Mouse (Mus musculus) kidney, adult 18-20 months (tissue): ENCODE data around the gene Slc5a2.
A peak's percentile ranks its signal among the peaks of the same experiment; 100 is the strongest.

Experiments
- DNase-seq: peaks from one replicate; pipeline ENCODE4 v3.0.0; 2021

The Slc5a2 gene

DNA sequence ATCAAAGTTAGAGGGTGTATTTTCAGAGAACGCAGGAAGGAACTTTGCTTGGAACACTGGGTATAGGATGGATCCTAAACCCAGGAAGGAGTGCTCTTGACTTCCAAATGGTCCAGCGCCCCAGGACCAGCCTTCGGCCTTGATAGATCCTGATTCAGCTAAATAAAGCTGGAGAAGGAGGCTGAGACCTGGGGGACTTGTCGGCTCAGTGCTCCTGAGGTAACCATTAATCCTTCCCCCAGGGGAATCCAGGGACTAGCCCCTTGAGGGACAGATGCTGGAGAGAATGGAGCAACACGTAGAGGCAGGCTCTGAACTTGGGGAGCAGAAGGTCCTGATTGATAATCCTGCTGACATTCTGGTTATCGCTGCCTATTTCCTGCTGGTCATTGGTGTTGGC is at the start of gene Slc5a2:
Gene Slc5a2, plus strand, starts transcription at position 247 of the 400 bp plus-strand sequence.
- DNase-seq, result no peak

DNA sequence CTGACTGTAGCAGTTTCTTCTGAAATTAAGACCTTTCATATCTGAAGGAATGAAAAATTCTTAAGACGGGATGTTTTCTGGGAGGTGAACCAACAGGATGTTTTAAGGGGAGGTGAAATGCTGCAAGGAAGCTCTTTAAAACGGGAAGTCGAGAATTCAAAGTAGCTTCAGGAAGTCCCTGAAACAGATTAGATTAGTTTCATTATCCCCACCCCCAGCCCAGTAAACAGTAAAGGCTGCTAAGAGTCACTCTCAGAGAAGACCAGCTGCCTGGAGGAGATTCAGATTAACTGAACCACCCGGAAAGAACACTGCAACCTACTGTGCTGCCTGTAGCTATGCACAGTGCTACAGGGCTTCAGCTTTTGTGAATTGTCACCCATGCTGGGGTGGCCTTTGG is 45.5 kb upstream of the Slc5a2 start:
- DNase-seq, result no peak

DNA sequence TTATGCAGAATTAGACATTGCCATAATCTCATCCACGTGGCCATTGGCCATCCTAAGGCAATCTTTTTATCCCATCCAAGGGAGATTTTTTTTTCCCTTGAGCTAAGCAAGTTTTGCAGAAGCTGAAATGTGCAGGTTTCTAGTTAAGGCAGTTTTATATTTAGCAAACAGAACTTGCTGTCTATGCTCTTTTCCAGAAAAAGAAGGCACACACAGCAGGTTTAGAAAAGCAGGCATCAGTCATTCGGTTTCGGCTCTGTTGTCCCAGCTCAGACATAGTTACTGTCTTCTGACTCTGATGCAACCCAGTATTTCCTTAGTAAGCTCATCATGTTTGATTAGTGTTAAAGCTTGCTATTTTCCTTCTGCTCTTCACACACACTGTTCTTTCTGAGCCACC is 44.5 kb upstream of the Slc5a2 start:
- no peak for DNase-seq

DNA sequence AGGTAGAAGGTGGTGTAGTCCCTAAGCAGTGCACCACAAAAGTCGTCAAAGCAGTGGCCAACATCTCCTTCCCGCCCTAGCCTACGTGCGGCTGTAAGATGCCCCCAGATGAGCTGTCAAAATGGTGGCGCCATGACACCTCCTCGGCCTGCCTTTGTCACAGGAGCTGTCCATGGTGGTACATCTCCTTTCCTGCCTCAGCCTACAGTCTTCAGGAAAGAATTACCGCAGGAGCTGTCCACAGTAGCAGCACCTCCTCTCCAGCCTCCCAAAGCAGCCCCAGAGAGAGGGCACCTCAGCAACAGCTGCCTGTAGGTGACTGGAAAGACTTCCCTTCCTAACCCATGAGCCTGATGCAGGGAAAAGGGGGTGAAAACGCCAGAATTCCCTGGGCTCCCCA is 33.7 kb upstream of the Slc5a2 start:
- DNase-seq, result no peak

DNA sequence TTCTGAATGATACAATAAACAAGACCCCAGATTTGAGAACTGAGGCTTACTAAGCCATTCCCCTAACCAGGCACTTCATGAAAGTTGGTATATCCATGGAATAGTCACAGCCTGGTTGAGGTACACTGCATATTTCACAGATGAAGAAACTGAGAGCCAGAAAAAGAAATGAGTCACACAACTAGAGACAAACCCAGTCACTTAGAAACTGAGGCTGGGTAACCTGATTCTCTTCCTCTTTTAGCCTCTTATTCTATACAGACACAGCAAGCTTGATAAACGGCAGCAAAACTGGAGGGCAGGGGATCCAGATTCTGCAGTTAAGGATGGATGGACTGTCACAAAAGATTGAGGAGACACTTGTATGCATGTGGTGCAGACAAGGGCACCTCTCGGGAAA is 30.7 kb upstream of the Slc5a2 start:
- DNase-seq, result no peak

DNA sequence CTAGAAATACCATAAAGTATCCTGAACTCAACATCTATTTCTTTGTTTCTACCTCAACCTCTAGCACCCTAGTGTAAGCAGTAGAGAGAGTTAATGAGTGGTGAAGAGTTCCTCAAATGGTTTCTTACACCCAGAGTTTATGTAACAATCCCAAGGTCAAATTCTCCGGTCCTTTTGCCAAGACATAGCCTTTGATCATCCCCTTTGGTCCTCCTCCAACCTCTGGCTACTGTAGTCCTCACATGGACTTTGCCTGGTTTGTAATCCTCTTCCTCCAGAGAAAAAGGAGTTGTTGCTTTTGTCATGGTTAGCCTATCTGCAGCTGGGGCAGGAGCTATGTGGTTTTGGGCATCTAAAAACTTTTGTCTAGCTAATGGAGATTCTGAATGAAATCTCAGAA is 30.0 kb upstream of the Slc5a2 start:
- peak; percentile 35 for DNase-seq

DNA sequence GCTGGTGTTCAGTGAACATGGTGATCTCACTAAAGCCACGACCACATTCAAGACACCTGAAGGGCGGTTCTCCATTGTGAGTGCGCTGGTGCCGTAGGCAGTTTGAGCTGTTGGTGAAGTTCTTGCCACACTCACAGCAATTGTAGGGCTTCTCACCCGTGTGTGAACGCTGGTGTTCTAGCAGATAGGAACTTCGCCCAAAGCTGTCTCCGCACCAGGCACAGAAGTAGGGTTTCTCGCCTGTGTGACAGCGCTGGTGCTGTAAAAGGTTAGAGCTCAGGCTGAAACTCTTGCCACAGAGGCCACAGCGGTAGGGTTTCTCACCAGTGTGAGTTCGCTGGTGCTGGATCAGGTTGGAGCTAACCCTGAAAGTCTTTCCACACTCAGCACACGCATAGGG is 29.0 kb upstream of the Slc5a2 start:
- no peak for DNase-seq

DNA sequence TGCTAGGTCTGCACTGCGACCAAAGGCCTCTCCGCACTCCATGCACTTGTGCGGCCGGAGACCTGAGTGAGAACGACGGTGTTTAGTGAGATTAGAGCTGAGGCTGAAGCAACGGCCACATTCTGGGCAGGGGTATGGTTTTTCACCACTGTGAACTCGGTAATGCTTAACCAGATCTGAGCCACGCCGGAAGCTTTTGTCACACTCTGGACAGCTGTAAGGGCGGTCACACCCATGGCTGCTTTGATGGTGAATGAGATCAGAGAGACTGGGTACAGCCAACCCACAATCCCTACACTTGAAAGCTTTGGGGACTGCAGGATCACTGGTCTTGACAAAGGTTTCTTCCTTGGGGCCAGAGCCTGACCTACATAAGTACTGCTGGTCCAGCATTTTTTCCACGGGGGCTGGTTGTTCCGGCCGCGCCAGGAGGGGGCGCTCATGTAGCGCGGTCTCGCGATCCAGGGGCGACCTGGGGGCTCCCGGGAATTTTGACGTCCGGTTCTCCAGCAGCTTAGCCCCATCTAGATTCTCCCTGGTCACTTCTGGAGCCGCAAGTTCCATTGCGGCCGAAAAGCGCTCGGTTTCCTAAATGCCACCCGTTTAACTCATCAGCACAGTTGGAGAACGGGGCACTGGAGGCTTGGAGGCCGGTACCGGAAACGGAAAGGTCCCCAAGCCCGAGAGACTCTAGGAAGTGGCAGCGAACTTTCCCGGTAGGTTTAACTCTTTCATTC is 28.4 kb upstream of the Slc5a2 start, which contains the start of gene Armc5:
Gene Armc5, plus strand, starts transcription at position 487 of the 737 bp plus-strand sequence.
- peak; percentile 93 for DNase-seq

DNA sequence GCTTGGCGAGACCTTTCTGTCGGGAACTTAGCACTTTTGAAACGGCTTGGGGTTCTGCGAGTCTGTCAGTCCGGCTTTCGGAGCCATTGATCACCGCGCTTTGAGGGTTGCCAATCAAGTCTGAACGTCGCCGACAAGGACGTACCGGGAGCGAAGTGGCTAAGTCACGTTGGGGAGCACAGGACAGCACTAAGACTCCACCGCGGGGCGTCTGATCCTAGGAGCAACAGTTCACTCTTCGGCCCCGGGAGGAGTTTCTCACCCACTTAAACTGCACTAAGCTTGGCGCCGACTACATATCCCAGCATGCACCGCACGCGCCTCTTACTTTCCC is 27.9 kb upstream of the Slc5a2 start:
- DNase-seq, result no peak

DNA sequence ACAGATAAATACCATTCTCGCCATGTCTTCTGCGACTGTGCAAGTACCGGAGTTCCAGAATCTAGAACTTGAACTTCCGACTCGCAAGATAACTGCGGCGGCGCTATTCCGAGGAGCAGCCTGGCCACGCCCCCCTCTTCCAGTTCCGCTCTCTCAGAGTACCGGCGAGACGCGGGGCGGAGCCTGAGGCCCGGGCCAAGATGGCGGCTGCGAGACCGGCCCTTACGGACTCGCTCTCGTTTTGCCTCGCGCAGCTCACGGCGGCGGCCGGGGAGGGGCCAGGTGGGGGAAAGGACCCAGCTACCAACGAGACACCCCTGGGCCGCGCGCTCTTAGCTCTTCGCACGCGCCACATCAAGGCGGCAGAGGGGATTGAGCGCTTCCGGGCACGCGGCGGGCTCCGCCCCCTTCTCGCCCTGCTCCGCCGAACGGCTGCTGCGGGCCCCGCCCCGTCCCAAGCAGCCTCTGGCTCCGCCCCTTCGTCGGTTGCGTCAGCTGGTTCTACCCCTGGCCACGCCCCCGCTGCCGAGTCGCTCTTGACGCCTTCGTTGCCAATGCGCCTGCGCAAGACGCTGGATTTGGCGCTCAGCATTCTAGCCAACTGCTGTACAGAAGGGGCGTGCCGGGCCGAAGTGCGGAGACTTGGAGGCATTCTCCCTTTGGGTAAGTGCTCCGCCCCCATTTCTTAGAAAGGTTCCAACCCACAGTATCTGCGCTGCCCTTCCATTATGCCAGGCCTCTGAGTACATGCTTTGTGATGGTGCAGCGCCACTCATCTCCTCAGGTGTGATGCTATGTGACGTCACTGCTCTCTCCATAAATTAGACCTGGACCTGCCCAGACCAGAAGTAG is 27.3 kb upstream of the Slc5a2 start, which contains the start of gene 9130023H24Rik:
Gene 9130023H24Rik, minus strand, starts transcription at position 105 of the 852 bp plus-strand sequence.
- DNase-seq, result peak; percentile 100

DNA sequence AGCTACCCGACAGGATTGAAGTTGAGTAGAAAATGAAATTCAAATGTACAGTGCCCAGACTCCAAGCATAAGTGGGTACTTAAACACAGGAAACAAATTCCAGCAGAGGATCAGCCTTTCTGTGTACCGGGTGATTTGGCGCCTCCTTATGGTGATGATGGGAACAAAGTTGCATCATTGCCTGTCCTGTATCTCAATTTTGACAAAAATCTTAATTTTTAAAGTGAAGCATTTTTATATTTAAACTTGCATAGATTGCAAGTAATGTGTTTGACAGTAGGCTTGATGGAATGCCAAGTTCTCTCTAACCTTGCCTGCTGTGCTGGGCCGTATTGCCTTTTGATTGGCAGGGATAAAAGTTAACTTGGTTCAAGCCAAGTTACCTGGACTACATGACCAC is 26.5 kb upstream of the Slc5a2 start:
- DNase-seq, result peak; percentile 21

DNA sequence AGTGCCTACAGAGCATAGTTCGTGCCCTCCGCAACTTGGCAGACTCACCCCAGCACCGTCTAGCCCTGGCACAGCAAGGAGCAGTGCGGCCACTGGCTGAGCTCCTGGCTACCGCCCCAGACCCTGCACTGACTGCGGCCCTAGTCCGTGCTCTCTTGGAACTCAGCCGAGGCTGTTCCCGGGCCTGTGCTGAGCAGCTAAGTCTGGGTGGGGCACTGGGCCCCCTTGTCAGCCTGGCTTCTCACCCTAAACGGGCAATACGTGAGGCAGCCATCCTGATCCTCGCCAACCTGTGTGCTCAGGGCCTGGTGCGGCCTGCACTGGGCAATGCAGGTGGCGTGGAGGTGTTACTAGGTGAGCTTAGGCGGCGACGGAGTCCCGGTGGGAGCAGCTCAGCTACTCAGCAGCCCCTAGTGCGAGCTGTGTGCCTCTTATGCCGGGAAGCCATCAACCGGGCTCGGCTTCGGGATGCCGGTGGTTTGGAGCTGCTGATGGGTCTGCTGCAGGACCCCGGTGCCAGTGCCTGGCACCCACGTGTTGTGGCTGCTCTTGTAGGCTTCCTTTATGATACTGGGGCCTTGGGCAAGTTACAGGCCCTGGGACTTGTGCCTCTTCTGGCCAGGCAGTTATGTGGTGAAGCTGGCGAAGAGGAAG is 25.2 kb upstream of the Slc5a2 start:
- peak; percentile 21 for DNase-seq

DNA sequence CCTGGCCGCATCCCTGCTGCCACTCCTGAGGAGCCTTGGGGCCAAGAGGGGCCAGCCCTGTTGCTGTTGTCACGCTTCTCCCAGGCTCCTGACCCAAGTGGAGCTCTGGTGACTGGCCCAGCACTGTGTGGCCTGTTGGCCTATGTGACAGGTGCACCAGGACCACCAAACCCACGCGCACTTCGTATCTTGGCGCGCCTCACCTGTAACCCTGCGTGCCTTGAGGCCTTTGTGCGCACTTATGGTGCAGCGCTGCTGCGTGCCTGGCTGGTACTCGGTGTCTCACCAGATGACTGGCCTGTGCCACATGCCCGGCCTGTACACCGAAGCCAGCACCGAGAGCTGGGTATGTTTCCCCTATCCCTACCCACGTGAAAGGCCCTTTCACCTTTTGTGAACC is 23.1 kb upstream of the Slc5a2 start:
- DNase-seq, result no peak

DNA sequence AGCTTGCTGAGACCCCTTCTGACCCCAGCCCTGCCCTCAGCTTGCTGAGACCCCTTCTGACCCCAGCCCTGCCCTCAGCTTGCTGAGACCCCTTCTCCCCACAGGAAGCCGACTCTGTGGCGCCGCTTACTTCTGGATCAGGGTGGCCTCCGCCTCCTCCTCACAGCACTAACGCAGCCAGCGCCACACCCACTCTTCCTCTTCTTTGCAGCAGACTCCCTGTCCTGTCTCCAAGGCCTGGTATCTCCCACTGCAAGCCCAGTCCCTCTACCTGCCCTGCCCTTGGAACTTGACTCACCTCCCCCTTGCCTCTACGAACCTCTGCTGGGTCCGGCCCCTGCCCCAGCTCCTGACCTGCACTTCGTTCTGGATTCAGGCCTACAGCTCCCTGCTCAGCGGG is 21.5 kb upstream of the Slc5a2 start:
- no peak for DNase-seq

DNA sequence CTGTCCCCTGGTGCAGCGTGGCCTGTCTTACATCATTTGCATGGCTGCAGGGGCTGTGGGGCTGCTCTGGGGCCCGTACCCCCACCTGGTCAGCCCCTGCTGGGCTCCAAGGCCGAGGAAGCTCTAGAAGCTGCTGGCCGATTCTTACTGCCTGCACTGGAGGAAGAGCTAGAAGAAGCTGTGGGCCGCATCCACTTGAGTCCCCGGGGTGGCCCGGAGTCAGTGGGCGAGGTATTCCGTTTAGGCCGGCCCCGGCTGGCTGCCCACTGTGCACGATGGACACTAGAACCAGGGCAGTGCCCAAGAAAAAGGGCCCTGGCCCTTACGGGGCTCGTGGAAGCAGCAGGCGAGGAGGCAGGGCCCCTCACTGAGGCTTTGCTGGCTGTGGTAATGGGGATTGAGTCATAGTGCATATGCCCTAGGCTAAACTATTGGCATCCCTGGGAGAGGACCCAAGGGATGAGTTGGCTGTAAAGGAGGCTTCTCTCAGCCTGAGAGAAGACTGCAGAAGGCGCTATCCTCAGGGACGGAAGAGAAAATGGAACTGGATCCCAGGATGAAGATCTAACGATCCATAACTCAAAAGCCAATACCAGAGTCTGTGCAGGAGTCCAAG is 20.9 kb upstream of the Slc5a2 start:
- DNase-seq, result no peak

DNA sequence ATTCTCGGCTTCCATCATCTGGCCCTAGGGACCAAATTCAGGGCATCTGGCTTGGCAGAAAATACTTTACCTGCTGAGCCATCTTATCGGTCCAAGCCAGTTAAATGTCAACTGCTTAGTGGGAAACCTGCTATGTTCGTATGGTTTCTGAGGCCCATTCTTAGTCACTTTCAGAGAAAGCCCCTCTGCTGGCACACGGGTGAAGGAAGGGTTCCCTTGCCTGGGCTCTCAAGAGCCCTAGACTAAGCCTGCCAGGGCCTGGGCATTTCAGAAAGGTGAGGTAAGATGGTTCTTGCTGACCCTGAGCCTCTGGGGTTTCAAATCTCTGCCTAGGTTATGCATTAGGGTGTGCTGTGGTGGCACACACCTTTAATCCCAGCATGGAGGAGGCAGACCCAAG is 19.9 kb upstream of the Slc5a2 start:
- DNase-seq, result no peak

DNA sequence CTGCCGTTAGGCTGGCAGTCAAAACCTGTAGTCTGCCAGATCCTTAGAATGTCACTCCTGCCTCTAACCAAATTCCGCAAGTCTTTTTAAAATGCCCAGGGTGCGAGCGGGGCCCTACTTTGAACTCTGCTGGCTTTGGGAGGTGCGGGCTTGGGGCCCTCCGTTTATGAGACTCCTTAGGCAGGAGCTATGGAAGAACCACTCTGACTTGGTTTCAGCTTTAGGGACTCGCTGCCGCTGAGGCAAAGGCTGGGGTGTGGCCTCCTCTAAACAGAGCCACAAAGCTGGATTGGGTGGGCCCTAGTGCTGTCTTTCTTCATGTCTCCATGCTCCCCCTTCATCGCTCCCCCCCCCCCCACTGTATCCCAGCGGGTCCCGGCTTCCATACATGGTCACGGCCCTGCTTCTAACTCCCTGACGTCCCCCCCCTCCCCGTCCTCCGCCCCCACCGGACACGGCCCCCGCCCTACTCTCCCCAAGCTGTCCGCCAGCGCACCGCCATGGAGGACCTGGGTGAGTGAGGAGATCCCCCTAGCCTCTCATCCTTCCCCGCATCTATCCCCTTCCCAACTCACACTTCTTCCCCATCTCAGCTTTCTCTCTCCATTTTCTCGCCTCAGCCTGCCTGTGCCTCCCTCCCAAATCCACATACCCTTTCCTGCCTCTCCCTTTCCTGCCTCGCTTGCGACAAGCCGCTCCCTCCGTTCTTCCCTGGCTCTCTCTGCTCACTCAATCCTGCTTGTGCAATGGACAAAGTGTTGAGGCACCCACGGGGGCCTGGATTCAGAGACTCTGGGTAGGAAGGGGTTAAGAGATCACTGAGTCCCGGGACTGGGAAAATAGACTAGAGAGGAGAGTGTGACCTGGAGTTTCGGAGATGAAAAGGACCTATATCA is 18.7 kb upstream of the Slc5a2 start, which contains the start of gene Tgfb1i1:
Gene Tgfb1i1, plus strand, starts transcription at position 317 of the 896 bp plus-strand sequence.
- peak; percentile 47 for DNase-seq

DNA sequence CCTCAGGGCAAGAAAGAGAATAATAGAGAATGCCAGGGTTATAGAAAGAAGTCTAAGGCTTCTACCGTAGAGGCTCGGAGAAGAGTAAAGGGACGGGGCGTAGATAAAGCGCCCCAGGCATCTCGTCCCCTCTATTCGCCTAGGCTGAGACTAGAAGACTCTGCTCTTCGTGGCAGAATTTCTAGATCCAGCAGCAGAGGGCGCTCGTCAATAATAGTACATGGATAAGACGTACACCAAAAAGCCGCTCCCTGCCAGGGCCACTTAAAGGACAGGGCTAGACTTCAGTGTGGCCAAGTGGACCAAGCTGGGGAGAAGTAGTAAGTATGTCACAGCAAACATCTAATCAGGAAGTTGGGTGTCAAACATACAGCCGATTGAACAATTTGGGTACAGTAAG is 18.0 kb upstream of the Slc5a2 start:
- peak; percentile 84 for DNase-seq

DNA sequence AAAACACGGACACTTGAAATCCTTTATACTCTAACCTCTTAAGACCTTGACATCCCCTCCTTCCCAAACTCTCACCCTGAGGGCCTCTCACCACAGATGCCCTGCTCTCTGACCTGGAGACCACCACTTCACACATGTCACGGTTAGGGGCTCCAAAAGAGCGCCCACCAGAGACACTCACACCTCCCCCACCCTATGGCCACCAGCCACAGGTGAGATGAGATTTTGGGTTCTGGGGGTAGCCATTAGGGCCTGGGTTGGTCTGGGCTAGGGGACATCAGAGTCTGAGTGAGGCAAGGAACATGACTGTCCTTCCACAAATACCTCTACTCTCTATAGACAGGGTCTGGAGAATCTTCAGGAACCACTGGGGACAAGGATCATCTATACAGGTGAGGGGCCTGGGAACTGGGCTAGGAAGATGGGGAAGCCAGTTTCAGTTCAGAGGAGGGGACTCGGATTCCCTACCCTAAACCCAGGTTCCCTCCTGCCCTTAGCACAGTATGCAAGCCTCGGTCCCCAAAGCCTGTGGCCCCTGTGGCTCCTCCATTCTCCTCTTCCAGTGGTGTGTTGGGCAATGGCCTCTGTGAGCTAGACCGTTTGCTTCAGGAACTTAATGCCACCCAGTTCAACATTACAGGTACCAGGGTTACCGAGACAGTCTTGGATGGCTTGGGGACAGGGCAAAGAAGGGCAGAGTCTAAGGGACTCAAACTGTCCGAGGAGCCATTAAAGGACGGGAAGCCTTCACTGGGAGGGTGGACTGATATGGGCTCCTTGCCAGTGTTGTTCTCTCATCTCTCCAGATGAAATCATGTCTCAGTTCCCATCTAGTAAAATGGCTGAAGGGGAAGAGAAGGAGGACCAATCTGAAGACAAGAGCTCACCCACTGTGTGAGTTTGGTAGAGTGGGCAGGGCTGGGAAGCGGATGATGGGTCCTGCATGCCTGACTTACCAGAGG is 17.1 kb upstream of the Slc5a2 start:
- DNase-seq, result no peak

DNA sequence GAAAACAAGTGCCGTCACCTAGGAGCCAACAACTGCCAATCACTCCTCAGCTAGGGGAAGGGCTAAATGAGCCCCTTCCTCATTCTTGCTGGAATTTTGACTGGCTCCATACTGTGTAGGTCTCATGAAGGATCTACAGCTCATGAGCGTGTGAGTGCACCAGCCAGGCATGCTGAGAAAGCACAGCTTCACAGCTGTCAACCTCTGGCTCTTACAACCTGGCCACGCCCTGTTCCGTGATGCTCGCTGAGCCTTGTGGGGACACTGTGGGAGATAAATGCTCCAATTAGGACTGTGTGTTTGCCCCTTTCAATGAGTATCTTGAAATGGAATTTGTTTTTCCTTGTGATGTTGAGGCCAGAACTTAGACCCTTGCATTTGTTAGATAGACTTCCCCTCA is 15.5 kb upstream of the Slc5a2 start:
- no peak for DNase-seq

DNA sequence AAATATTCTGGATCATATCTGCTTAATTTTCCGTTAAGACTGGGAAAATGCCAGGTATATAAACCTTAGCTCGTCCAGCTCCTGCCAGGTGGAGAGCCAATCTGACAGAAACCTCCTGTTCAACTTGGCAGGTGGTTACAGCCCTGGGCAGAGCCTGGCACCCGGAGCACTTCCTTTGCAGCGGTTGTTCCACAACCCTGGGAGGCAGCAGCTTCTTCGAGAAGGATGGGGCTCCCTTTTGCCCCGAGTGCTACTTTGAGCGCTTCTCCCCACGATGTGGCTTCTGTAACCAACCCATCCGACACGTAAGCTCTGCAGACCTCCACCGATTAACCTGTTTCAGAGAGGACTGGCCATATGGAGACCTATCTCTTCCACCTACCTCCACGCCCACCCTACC is 13.5 kb upstream of the Slc5a2 start:
- DNase-seq, result no peak
